Mouse (Mus musculus) bone marrow macrophage, adult 2 months (primary cell): ENCODE data around the gene Dock2. TPM values are rescaled to one million over a fixed set of nuclear protein-coding genes. Genes with fewer than 3 reads are reported as not detected.

Experiments
- H3K27ac ChIP-seq: 2 replicates; pipeline ENCODE4 v1.5.1; 2012; ENCODE audit warnings: low read depth, low read length; ENCODE audit not compliant: insufficient read depth
- H3K4me1 ChIP-seq: 2 replicates; pipeline ENCODE4 v1.6.1; 2012; ENCODE audit warnings: low read length; ENCODE audit not compliant: control insufficient read depth, insufficient read depth
- H3K4me3 ChIP-seq: 2 replicates; pipeline ENCODE4 v1.5.1; 2012; ENCODE audit warnings: mild to moderate bottlenecking, low read length, moderate library complexity; ENCODE audit not compliant: insufficient read depth
- CTCF ChIP-seq: IDR thresholded peaks from 2 replicates; pipeline ENCODE4 v1.5.1; 2012; ENCODE audit warnings: low read depth, mild to moderate bottlenecking, low read length, moderate library complexity
- POLR2A ChIP-seq: IDR thresholded peaks from 2 replicates; pipeline ENCODE4 v1.6.1; 2012; ENCODE audit warnings: mild to moderate bottlenecking, low read depth, low read length, borderline replicate concordance
- polyA plus RNA-seq: library from polyadenylated mRNA; stranded (reverse); fragments of >200 nt; gene quantifications from 2 replicates; pipeline ENCODE4 v1.2.4, GENCODE M21; 2012; ENCODE audit not compliant: missing spikeins, insufficient read depth, insufficient read length

Gene Dock2
- polyA plus RNA-seq, 1 experiment: 104 TPM

DNA sequence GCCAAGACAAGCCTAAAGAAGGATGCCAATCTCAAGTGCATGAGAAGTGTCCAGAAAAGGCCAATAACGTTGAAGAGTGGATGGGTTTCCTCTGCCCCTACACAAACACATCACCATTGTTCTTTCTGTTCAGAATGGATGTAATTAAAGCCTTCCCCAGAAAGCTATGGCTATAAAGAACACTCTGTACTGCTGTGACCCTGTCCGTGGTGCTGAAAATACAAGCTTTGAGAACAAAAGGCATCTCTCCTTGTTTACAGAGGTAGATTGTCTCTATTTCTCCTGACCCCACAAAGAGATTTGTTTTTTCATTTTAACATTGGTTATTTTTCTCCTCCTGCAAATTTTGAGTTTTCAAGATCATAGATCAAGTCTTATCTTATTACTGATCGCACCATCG lies 335.8 kb downstream of the Dock2 start:
- TF ChIP-seq POLR2A: no peak
- no peak for TF ChIP-seq CTCF
- Histone ChIP-seq H3K4me1 (no peaks in the 10 kb centered on the region), H3K27ac (no peak overlapping the region), H3K4me3 (no peak overlapping the region)

DNA sequence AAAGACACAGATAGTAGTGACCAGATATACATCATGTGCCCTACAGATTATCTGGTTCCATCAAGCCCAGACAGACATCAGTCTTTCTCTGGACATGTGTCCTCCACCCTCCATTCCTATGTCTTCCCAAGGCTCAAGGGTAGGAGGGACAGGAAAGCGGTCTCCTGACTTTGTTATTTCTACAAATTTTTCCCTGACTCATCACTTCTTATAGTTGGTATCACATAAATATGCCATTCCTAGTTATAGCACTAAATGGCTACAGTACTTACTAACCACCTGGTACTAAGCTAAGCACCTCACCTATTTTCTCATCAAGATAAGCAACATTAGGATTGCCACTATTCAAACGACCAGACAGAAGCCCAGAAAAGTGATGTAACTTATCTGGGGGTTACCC lies 345.3 kb downstream of the Dock2 start:
- no peak for TF ChIP-seq POLR2A
- no peak for TF ChIP-seq CTCF
- no peaks in the 10 kb centered on the region for H3K4me1 ChIP-seq
- H3K27ac ChIP-seq: no peak overlapping the region

DNA sequence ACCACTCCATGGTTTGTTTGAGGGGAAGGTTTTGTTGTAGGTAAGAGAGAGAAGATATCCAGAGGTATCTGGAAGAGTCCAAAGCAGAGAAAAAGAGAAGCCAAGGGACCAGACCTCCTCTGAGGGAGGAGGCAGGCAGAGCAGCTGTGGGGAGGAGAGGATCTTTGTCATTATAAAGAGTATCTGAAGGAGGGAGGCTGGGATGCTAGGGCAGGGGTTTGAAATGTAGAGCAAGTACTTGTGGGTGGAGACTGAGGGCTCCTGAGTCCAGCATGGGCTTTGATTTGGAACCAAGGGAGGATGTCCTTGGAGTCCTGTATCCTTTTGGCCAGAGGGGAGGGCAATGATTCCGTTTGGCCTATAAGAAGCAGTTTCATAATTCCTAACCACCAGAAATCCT lies 346.2 kb downstream of the Dock2 start:
- no peak overlapping the region for H3K27ac ChIP-seq
- no peak overlapping the region for H3K4me3 ChIP-seq
- TF ChIP-seq CTCF: no peak
- no peak for TF ChIP-seq POLR2A
- no peaks in the 10 kb centered on the region for H3K4me1 ChIP-seq

More for the DNA sequence above, 345.3 kb downstream of the Dock2 start:
- H3K4me3 ChIP-seq: no peak overlapping the region

DNA sequence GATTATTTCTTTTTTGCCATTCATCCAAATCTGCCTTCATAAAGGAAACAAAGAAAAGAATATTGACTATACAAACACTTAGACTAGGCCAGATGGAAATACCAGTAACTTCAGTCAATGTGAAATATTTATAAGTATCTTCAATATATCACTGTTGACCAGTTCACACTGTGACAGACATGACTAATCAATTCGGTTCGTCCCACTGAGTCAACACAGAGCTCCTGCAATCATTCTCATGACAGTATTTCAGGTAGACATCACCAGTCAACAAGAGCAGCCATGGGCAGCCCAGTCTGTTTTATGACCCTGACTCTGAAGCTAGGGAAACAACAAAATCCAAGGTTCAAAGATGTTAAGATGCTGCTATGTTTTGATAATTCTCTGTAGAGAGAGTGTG lies 351.7 kb downstream of the Dock2 start:
- peaks cover 10% of the 10 kb centered on the region for H3K4me1 ChIP-seq
- no peak overlapping the region for H3K4me3 ChIP-seq
- H3K27ac ChIP-seq: no peak overlapping the region
- TF ChIP-seq CTCF (no peak), POLR2A (no peak)

DNA sequence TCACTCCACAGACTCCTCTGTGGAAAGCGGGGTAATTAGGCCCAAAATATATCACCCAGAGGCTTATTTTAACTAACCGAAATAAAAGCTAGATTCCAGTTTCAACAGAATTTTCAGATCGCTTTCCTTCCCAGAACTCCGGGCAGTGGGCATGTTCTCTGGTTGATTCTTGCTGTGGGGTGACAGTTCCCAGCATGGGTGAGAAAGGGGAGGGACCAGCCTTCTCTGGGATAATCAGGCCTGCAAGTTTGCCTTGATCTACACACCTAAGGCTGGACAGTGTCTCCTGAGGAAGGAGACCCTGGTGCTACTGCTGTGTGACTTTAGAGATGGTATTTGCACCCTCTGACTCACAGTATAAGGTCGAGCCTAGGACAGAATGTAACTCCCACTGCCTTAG lies 352.3 kb downstream of the Dock2 start:
- TF ChIP-seq CTCF: no peak
- Histone ChIP-seq H3K4me3 (no peak overlapping the region), H3K4me1 (peaks cover 14% of the 10 kb centered on the region), H3K27ac (no peak overlapping the region)

DNA sequence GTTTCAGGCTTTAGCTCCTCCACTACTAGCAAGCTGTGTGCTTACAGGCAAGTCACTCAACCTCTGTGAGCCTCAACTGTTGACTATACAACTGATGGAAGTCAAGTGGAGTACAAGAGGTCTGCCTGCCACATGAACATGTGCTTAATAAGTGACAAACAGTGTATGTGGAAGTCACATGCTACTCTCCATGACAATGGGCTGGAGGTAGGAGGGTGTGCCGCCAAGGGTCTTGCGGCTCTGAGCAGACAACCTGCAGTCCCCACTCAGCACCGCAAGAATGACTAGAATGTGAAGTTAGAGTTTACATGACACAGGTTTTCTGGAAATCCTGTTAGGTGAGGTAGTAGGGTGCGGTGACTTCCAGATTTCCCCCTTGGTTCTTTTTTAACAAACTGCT lies 352.8 kb downstream of the Dock2 start:
- no peak overlapping the region for H3K27ac ChIP-seq
- H3K4me3 ChIP-seq: no peak overlapping the region
- no peak for TF ChIP-seq POLR2A

DNA sequence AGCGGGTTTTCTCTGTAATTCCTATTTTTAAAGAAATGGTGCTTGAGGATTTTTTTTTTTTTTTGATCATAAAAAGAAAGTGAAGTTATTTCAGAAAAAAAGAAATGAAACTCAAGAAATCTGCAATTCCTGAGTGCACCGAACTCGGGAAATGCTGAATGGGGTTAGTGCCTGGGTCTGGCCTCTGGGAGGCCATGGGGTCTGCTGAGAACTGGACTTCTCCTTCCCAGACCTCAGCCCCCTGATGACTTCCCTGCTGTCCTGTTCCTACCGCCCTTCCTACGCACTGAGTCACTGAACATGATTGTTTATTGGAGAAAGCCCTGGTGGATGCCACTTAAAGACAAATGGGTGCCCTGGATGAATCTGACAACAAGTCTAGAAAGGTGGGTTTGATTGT lies 356.5 kb downstream of the Dock2 start:
- H3K4me1 ChIP-seq: peaks cover 14% of the 10 kb centered on the region
- no peak for TF ChIP-seq CTCF
- TF ChIP-seq POLR2A: no peak
- peak overlapping the region; percentile 37; the same call in 1 of the 2 replicates for H3K27ac ChIP-seq

More for the DNA sequence above, 352.8 kb downstream of the Dock2 start:
- peaks cover 14% of the 10 kb centered on the region for H3K4me1 ChIP-seq

DNA sequence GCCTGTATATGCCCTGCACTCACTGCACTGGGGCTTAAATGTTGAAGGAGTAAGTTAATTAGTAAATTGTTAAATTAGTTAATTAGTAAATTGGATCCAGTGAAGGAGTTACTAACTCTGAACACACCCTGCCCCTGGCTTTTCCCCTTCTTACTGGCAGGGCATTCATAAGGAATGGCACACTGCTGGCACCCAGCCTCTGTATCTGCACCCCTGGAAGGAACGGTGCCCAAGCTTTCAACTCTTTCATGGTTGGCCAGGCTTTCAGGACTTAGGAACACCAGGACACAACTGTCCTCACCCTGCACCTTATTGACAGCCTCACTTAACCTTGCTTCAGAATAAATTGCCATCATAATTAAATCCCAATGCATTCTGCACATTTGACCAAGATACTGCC lies 359.1 kb downstream of the Dock2 start:
- H3K4me1 ChIP-seq: peaks cover 14% of the 10 kb centered on the region
- H3K27ac ChIP-seq: no peak overlapping the region
- no peak overlapping the region for H3K4me3 ChIP-seq
- TF ChIP-seq POLR2A (no peak), CTCF (no peak)

More for the DNA sequence above, 356.5 kb downstream of the Dock2 start:
- H3K4me3 ChIP-seq: no peak overlapping the region

DNA sequence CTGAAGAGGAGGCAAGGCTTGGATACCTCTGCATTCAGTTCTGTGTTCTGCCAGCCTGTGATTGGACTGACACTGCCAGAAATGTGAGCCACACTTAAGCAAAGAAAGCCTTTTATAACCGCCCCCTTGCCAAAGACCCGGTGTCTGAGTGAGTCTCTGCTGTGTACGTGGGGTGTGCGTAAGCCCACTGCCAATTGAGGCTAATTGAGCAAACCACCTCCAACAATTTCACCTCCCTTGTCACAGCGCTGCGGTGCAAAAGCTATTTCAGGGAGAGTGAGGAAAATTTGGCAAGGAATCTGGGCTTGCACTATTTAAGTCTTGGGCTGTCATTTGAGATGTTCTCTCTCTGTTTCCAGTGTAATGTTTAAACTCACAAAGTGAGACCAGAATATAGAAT lies 362.6 kb downstream of the Dock2 start:
- Histone ChIP-seq H3K4me1 (no peaks in the 10 kb centered on the region), H3K27ac (no peak overlapping the region), H3K4me3 (no peak overlapping the region)
- no peak for TF ChIP-seq POLR2A
- no peak for TF ChIP-seq CTCF

DNA sequence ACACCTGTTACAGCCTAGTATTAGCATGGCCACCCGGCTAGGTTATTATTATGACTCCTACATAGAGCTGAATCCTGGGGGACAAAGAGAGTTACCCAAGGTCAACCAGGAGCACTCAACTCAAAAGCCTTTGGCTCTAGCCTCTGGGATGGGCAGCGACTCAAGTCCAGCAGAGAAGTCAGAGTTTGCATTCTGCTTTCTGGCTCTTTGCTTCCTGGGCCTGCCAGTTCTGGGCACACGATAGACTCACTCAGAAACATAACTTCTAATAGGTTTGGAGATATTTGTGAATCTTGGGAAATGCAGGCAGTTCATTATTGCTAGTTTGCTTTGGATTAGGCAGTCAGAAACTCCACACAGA lies 367.1 kb downstream of the Dock2 start:
- Histone ChIP-seq H3K4me3 (no peak overlapping the region), H3K27ac (no peak overlapping the region), H3K4me1 (no peaks in the 10 kb centered on the region)
- TF ChIP-seq POLR2A (no peak), CTCF (no peak)
